Mouse (Mus musculus): ENCODE data around the gene Angptl2.

Gene Angptl2

GRCm38 (mm10) chr2:33272665-33273439, 57.0 kb downstream of the Angptl2 start:
- peak in 1 of 2 experiments; percentile 56 for DNase-seq

GRCm38 (mm10) chr2:33274719-33275490, 59.0 kb downstream of the Angptl2 start:
- no peak for DNase-seq

- DNase-seq: peak in 1 of 2 experiments; percentile 24
Observed at GRCm38 (mm10) chr2:33279758-33280157, 63.9 kb downstream of the Angptl2 start.

GRCm38 (mm10) chr2:33280525-33280924, 64.7 kb downstream of the Angptl2 start:
- DNase-seq: no peak

- DNase-seq: no peak
Observed at GRCm38 (mm10) chr2:33281807-33282206, 65.9 kb downstream of the Angptl2 start.

GRCm38 (mm10) chr2:33282877-33283276, 67.0 kb downstream of the Angptl2 start:
- peak; percentile 75 to 88 for DNase-seq

GRCm38 (mm10) chr2:33283674-33284073, 67.8 kb downstream of the Angptl2 start:
- DNase-seq: peak in 1 of 2 experiments; percentile 33

GRCm38 (mm10) chr2:33288837-33289236, 73.0 kb downstream of the Angptl2 start:
- DNase-seq: peak in 1 of 2 experiments; percentile 17

- no peak for DNase-seq
Observed at GRCm38 (mm10) chr2:33290491-33290890, 74.6 kb downstream of the Angptl2 start.

GRCm38 (mm10) chr2:33292057-33292456, 76.2 kb downstream of the Angptl2 start:
- no peak for DNase-seq

GRCm38 (mm10) chr2:33295115-33295514, 79.2 kb downstream of the Angptl2 start:
- no peak for DNase-seq
